Mouse (Mus musculus): ENCODE measurements around the gene Atp5s. TPM values are rescaled to one million over a fixed set of nuclear protein-coding genes. Genes with fewer than 3 reads are reported as not detected.

Atp5s gene
- total RNA-seq (2015; ENCODE audit: low replicate concordance) = 15.5 and 47.3 TPM in 2 replicates
- total RNA-seq (2017; ENCODE audit: low replicate concordance) = 11.7 and 15.2 TPM in 2 replicates

DNA sequence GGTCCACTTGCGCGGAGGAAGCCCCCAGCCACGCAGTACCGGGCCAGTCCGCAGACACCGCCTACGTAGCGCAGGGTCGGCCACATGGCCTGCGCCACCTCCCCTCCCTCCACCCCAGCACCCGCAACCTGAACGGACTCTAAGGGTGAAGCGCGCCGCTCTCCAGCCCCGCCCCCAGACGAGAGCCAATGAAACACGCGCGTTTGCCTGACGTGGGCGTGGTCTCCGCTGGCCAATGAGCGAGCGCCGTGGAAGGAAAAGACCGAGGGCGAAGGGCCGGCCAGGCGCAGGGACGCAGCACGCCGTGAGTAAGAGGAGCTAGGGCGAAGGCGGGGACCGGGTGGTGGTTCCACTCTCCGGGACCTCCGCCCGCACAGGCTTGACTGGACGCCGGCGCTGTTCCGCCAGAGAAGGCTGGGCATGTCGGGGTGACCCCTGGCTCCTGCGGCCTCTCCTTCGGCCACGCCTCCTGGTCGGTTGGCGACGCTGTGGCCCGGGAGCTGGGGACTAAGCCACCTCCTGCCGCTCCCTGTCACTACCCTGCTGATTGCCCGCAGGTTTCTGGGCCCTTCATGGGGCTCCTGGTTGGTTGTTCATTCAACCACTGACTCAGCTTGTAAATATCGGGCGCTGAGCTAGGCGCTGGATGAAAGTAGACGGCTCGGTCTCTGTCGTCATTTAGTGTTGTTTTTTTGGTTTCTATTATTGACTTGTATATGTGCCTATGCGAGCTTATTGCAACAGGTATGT, at the start of gene Atp5s, which contains the start of gene L2hgdh:
Gene Atp5s, plus strand, starts transcription at position 240 of the 750 bp plus-strand sequence.
Gene L2hgdh, minus strand, starts transcription at position 163 of the 750 bp plus-strand sequence.
- ATAC-seq (replicated peaks; ENCODE audit: low FRiP score, poor library complexity, severe bottlenecking) = peak; percentile 96

DNA sequence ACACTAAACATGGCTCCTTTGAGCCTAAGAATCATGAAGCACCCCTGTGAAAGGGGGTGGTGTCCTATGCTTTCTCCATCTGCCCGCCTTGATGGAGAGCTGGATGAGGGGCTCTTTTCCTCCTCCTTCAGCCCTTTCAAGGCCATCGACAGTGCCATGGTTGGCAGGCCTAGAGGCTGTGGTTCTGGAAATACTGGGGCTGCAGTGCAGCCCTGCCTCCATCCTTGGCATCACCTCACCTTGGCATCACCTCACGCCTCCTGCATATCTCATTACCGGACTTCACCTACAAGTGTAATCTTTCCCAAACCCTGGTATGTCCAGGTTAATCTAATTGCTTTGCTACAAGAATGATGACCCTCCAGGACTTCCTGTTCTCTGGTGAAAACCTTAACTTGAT, 48.6 kb upstream of the Atp5s start:
- ATAC-seq (replicated peaks; ENCODE audit: low FRiP score, poor library complexity, severe bottlenecking) = no peak

DNA sequence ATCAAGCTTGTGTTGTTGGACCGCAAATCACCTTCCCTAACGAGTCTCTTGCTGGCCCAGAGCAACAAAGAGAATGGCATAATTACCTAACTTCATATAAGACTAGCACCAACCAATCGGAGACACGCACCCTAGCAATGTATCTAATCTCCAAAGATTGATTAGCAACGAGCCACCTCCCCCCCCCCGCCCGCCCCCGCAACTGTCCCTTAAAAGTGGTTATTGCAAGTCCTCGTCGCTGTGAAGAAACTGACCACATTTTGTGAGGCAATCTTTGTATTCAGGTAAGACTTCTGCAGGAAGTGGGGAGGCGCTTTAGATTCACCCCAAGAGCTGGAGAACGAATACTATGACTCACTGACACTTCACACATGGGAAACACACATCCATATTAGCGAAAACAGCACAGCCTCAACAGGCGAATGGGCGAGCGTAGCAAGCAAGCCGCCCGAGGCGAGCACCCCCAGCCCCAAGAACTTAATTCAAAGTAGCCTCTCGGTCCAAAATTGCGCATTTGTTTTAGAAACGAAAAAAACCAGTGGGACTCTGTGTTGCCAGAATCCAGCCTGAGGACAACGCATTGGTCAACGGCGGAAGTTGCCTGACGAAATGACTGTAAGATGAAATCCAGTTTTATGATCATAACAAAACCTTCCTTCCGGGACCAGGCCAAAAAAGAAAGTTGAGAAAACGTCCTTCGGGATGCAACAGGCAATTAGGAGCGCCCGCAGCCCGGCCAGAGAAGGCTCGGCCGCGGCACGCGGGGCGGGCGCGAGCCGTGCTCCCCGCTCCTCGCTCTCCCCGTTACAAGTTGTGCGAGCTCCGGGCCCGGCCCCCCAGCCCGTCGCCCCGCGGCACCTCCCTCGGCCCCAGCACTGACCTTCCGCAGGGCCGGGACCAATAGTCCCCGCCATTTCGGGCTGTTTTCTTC, 43.9 kb upstream of the Atp5s start:
- peak; percentile 32; the same call in 1 of the 2 replicates for ATAC-seq (replicated peaks; ENCODE audit: low FRiP score, poor library complexity, severe bottlenecking)

DNA sequence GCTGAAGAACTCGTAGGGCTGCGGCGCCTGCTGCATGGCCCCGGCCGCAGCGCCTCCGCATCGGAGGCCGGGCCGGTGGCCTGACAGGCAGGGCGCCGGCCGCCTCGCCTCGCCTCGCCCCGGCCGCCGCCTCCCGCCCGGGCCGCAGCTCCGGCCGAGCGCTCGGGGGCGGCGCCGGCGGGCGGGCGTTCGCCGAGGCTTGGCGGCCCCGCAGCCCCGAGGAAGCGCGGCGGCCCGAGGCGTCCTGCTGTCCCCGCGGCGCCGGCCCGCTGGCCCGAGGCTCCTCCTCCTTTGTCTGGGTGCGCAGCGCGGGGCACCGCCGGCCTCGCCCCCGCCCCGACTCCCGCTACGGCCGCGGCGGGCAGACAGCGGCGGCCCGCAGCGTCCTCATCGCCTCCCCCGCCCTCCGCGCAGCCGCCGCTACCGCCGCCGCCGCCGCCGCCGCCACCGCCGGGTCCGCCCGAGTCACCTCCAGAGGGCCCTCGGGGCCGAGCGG, 43.1 kb upstream of the Atp5s start, which contains the start of gene Sos2:
Gene Sos2, minus strand, starts transcription at position 287 of the 496 bp plus-strand sequence.
- peak; percentile 58 for ATAC-seq (replicated peaks; ENCODE audit: low FRiP score, poor library complexity, severe bottlenecking)

DNA sequence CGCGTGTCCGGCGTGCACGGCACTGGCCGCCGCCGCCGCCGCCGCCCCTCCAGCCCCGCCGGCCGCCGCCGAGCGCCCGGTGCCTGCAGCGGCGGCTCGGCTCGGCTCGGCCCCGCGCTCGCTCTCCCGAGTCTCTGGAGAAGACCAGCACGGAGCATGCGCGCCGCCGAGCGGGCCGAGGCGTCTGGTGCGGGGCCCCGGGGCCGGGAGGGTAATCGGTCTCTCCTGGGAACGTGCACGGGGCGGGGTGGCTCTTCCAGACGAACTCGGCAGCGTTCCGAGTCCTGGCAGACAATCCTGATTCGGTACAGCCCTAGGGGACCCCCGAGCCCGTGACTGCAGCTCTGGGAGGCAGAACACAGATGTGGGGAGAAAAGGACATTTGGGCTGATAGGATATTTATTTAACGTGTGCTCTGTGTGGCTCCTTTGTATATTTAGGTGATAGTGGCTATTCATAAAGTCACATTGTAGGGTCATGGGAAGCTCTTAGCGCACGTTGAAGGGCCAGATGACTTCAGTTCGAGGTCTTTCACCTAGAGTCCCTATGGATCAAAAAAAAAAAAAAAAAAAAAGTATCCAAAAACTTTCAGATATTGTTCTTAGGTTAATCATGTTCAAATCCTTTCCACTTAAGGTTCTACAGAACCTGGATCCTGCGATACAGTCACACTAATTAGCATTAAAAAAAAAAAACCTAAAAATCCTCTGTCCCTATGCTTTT, 42.5 kb upstream of the Atp5s start:
- ATAC-seq (replicated peaks; ENCODE audit: low FRiP score, poor library complexity, severe bottlenecking) = peak; percentile 79

DNA sequence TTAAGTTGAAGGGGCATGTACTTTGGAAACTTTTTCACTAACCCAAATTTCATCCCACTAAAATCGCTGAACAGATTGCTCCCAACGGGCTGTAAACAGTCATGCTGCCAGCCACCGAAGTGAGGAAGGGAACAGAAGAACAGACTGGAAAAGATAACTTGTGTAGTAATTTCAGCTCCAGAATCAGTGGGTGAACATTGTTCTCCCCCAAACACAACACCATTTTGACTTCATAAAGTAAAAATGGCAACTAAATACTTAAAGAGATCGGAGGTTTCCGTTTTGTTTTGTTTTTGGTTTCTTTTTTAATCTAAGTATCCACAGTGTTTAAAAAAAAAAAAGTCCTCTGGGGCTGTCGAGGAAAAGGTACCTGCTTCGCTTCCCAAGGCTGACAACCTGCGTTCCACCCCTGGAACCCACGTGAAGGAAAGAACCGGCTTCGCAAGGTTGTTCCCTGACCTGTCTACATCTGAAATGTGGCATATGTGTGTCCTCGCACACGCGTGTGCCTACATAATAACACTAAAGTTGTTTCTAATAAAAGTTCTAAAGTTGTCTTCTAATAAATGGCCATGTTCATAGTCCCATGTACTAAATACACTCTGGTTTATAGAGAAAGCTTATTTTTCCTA, 41.8 kb upstream of the Atp5s start:
- ATAC-seq (replicated peaks; ENCODE audit: low FRiP score, poor library complexity, severe bottlenecking) = no peak

DNA sequence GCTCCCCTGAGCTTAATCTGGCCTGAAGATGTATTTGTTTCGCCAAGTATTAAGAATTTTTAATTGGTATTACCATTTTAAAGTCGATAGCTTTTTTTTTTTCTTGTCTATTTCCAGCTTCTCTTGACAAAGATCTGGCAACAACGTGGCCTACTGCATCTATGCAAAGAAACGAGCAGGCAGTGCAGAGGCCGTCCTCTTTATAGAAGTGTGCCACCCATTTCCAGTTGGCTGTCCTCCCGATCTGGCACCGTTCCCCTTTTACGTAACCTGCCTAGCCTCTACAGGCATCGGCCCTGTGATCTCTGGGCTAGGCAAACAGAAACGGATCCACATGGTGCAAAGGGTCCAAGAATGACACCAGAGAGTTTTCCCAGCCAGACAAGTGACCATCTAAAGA, 41.2 kb upstream of the Atp5s start:
- ATAC-seq (replicated peaks; ENCODE audit: low FRiP score, poor library complexity, severe bottlenecking) = peak; percentile 84

DNA sequence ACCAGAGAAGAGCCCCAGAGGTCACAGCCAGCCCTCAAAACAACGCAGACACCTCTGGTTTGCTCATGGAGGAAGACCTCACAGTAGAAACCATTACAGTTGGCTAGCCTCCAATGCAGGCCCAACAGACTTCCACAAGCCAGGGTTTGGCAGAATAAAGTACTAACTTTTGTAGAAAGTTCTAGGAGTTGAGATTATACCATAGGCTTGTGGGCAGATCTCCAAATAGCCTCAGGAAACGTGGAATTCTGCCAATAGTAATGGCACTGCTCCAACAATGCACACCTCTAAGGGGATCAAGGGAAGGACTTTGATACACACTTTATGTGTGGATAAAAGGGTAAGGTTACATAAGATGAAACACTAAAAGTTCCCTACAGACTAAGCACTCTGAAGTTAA, 36.4 kb upstream of the Atp5s start:
- ATAC-seq (replicated peaks; ENCODE audit: low FRiP score, poor library complexity, severe bottlenecking) = no peak

DNA sequence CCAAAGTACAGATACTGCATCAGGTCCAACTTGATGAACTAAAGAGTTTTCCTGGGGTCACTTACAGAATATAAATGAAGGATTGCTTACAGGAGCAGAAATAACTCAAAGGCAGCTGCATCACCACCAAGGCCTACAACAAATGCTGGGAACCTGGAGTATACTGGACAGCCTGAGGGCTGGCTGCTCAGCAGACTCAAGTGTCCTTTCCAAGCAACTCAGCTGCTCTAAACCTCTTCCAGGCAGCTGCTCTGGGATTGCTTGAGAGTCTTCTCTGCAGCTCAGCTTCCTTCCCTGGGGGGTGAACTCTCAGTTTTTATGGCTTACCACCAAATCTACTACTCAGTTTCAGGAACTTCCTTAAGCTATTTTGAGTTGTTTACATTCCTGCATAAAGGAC, 35.7 kb upstream of the Atp5s start:
- ATAC-seq (replicated peaks; ENCODE audit: low FRiP score, poor library complexity, severe bottlenecking) = no peak

DNA sequence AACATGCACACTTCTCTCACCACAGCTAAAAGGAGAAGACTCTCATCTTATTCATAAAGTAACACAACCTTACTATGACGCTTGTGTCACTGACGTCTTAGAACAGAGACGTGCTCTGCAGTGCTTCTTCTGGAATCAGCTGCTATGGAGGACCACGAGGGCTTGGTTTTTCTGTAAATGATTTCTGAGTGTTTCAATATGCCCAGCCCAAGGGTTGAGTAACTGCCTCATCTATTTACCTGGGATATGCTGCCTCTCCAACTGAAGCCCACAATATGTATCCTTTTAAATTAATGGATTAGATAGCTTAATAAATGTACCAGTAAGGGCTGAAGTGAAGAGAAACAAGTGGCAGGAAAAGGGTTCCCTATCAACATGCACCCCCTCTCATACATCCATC, 34.0 kb upstream of the Atp5s start:
- ATAC-seq (replicated peaks; ENCODE audit: low FRiP score, poor library complexity, severe bottlenecking) = no peak

DNA sequence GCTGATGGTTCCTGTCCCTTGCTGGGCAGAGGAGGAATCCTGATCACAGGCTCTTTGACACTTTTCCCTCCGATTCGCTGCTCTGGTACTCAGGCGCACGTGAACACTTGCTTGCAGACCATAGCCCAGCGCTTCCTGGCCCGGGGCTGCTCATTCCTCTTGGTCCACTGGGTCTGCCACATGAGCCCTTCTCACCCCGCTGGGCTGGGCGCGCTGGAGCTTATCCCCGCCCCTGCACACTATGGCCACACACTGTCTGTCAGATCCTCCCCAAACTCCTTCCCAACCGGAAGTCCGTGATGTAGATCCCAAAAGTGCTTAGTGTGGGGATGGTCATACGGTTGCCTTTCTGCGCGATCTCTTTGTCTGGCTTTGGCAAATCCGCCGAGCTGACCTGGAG, 31.3 kb upstream of the Atp5s start:
- ATAC-seq (replicated peaks; ENCODE audit: low FRiP score, poor library complexity, severe bottlenecking) = no peak

DNA sequence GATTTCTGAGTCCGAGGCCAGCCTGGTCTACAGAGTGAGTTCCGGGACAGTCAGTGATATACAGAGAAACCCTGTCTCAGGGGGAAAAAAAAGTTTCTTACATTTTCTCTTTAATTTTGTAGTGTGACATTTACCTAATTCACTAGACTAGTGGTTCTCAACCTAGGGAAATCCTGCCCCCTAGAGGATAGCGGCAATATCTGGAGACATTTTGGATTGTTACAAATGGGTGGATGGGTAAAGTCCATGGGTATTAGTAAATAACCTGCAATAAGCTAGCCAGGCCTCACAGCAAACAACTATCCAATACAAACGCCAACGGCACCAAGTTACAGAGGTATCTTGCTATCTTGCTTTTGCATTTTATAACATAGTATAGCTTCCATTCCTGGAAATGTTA, 28.0 kb upstream of the Atp5s start:
- ATAC-seq (replicated peaks; ENCODE audit: low FRiP score, poor library complexity, severe bottlenecking) = peak; percentile 88

DNA sequence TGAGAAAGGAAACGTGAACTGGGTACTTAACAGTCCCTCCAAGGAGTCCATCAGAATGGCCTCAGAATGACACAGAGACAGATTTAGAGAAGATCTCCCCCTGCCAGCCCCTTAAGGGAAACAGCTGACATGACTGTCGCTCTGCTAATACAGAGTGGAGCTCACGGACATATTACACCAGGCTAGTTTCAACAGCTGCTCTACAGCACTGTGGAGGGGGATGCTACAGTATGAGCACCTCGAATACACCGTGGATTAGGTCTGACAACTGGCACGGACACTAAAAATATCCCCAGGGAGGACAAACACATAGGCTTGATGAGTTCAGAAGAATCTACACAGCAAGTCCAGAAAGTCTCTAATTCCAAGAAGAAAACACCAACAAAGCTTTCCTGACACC, 26.4 kb upstream of the Atp5s start:
- ATAC-seq (replicated peaks; ENCODE audit: low FRiP score, poor library complexity, severe bottlenecking) = no peak

DNA sequence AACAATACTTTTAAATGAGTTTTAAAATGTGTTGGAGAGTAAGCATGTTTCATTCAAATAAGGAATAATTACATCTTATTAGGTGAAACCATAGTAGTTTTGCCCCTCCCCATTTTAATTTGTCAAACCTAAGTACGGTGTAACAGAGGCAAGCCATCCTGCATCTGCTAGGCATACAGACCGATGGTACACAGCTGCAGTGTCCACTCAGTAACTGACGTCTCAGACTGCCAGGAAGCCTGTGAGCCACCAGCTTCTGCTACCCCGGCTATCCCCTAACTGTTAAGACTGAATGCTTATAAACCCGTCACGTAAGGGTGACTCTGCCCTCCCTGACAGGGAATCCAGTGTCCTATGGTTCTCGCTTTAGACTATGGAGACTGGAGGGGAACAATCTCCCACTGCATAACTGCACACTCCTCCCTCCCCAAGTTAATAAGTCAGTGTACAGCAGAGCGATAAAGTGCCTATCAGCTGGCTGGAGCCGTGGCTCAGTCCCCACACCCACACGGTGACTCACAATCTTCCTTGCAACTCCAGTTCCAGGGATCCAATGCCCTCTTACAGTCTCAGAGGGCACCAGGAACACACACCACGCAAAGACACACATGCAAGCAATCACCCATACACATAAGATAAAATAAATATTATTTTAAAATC, 19.8 kb upstream of the Atp5s start:
- 0 out of 2 replicates have a peak, but pooled peaks have one; percentile 54 for ATAC-seq (replicated peaks; ENCODE audit: low FRiP score, poor library complexity, severe bottlenecking)

DNA sequence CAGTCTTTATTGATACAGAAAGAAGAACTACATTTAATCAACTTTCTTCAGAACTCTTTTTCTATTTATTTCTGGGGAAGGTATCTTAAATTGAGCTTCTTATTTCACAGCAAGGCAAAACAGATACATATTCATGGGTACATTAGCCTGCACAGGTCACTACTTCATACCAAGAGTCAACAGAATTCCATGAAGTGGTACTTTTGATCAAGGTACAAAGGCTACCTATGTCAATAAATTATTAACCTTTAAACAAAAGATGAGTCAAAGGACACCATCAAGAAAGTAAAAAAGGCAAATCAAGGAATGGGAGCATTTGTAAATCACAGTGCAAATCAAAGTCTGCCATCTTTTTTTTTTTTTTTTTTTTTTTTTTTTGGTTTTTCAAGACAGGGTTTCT, 11.1 kb upstream of the Atp5s start:
- no peak for ATAC-seq (replicated peaks; ENCODE audit: low FRiP score, poor library complexity, severe bottlenecking)

DNA sequence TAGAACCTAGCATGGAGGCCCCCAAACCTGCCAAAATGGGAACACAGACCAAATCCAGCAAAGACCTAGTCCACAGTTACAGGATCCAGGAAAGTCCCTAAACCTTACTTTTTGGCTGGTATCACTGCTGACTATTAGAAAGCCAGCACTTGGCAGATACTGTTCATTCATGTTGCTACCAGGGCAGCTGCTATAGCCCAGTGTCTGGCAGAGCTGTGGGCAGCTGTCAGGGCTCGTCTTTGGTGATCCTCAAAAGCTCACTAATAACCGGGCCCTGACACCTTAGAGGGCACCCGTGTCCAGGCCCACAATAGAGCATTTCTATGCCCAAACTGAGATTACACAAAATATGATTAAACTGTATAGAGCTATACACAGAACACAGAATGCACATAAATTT, 1.9 kb upstream of the Atp5s start:
- no peak for ATAC-seq (replicated peaks; ENCODE audit: low FRiP score, poor library complexity, severe bottlenecking)

DNA sequence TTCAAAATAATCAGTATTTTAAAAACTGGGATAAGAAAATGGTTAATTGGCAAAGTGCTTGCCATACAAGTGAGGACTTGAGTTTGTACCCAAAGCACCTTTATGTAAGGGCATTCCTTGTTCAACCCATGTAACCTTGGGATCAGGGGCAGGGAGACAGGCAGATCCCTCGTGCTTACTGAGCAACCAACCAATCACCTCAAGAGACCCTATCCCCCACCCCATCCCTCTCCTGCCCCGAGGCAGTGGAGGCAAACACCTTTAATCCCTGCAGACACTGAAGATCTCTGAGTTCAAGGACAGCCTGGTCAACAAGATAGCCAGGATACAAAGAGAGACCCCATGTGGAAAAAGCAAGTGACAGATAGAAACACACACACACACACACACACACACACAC, 1.4 kb upstream of the Atp5s start:
- no peak for ATAC-seq (replicated peaks; ENCODE audit: low FRiP score, poor library complexity, severe bottlenecking)

DNA sequence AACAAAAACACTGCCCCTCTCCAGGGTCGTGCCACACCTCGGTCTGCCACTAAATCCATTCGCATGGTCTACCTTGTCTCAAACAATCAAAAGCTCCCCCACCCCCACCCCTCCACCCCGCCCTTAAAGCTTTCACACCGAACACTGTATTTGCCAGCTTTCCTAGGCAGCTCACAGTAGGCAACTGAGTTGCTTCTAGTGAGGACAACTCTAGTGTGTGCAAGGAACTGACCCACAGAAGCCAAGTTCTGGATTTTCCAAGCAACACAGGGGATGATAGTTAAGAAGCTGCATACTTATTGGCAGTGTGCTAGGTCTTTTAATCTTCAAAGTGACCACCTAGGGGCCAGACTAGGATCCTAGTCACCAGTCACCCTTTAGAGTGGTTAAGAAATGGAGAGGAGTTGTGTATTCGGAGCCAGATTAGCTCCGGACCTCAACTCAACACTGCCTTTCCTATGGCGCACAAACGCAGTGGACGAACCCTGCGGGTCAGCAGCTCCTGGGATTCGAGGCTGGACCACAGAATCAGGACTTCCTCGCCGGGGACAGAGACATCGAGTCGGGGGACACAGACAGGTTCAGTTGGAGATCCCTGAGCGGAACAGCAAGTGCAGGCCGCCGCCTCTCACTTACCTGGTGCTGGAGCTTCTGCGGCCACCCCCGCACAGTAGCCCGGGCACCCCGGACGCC, 586 bp upstream of the Atp5s start:
- peak; percentile 7 for ATAC-seq (replicated peaks; ENCODE audit: low FRiP score, poor library complexity, severe bottlenecking)
